Mouse (Mus musculus) lung, postnatal 36 days (tissue): Measurements from ENCODE around the gene Mef2b.

Experiments used
- DNase-seq: peaks from one replicate; pipeline ENCODE4 v3.0.0; 2022; ENCODE audit warnings: mixed read lengths

Mef2b gene

GRCm38 (mm10) chr8:70139026-70139857 lies at the start of gene Mef2b, which contains the start of the genes Rfxank and Borcs8:
Gene Mef2b (plus strand): TSS chr8:70139711.
Gene Rfxank (minus strand): TSS chr8:70139154.
Gene Borcs8 (plus strand): TSS chr8:70139499.
- DNase-seq = peak; percentile 100

GRCm38 (mm10) chr8:70092786-70093185 lies 46.7 kb upstream of the Mef2b start:
- DNase-seq = no peak

DNA sequence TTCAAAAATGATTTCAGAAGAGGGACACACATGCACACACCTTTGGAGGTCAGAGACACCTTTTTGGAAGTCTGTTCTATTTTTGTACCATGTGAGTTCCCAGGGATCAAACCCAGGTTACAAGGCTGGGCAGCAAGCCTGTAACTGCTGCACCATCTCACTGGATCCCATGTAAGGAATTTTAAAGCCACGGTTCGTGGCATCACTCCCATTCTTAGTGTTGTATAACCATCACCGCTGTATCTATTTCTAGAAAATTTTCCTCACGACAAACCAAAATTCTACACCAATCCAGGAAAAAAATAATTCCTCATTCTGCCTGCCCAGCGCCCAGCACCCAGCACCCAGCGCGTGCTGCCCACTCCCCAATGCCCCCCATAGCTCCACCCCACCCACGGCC lies 40.2 kb upstream of the Mef2b start:
- no peak for DNase-seq

DNA sequence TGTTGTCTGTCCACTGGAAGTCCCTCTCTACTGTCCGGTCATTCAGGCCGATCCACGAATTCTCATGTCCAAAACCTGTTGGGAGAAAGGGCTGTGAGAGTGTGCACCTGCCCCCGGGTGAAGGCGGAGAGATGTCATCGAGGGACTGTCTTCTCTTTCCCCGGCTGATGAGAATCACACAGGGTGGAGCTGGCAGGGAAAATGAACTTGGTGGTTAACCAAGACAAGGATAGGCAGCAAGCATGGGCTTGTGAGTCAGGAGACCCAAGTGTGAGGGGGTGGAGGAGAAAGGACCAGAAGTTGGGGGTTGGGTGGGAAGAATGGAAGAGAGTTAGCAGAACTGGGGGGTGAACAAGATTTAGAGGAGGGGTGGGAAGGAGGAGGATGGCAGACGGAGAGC lies 39.3 kb upstream of the Mef2b start:
- DNase-seq = no peak

- DNase-seq = peak; percentile 34
Observed at GRCm38 (mm10) chr8:70104506-70104905, 35.0 kb upstream of the Mef2b start.

DNA sequence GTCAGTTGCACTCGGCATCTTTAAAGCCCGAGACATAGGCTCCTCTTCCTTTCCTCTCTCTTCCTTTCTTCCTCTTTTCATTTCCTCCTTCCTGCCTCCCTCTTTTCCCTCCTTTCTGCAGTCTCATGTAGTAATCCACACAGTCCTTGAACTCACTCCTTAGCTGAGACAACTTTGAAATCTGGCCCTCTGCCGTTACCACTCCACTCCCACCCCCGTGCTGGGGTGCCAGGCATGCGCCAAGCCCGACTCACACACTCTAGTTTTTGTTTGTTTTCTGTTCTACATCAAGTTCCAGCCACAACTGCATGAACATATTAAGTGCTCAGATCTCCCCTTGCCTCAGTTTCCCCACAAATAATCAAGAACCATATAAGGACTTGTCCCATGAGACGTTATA lies 34.6 kb upstream of the Mef2b start:
- DNase-seq = no peak

DNA sequence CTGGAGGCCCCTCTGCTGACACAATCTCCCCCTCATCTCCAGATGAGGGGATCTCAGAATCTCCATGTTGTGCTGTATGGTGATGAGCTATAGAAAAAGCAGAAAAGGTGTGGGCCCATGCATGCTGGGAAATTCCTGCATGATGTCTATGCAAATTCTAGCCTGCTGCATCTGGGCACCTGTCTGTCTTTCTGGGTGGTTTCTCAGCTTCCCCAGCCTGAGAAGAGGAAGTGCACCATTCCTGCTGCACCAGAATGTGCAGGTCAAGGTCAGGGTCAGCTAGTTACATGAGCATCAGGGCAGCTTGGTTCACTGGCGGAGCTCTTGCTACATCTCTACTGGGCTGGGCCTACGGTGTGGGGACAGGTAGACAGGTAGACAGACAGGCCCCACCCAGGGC lies 29.1 kb upstream of the Mef2b start:
- no peak for DNase-seq

DNA sequence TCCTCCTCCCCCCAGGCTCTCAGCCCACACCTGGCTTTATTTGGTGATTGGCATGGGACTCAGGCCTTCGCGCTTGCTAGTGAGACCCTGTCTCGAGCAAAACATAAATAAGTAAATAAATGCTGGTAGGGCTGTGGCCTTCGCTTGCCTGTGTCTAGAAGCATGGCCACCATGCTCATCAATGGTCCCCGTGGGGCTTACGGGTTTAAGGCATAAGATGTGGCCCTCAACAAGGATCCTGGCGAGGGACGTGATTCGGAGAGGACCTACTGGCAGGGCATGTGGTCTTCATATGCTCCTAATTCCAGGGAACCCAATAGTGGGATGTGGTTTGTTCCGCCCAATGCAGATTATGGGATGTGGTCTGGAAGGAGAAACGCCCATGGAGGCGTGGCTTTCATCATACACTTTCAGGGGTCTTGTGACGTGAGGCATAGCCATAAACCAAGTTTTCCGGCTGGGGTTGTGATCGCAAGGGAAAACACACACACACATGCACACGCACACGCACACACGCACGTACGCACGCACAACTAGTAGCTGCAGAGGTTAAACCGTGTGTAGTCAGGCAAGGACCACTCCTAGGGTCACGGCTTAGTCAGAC lies 28.2 kb upstream of the Mef2b start:
- DNase-seq = no peak

- no peak for DNase-seq
Observed at GRCm38 (mm10) chr8:70112401-70113016, 27.0 kb upstream of the Mef2b start.

DNA sequence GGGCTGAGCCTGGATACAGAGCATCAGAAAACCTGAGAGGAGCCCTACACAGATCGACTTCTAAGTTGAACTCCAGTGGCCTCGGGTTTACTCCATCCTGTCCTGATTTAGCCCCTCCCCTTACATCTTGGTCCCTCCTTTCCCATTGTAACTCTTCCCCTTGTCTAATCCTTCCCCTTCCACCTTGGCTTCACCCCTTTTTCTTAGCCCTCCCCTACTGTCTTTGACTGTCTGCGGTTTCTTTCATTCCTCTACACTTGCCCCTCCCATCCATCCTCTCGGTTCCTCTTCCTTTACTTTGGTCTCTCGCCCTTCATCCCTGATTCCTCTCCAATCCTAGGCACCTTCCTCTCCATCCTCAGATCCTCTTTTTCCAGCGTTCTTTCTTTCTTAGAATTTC lies 25.0 kb upstream of the Mef2b start:
- DNase-seq = no peak

DNA sequence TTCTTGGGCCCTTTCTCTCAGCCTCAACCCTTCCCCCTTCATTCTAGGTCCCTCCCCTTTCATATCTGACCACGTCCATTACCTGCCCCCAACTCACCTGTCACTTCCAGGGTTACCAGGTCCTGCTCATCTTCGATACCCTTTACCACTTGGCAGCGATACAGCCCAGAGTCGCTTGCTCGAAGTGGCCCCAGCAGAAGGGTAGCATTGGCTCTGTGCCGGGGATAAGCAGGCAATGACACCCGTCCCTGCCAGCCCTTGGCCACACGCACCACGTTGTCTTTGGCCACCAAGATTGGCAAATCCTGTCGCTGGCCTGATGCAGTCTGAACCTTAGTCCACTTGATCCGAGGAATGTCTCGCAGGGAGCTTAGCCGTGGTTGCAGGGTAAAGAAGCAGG lies 24.6 kb upstream of the Mef2b start:
- no peak for DNase-seq

DNA sequence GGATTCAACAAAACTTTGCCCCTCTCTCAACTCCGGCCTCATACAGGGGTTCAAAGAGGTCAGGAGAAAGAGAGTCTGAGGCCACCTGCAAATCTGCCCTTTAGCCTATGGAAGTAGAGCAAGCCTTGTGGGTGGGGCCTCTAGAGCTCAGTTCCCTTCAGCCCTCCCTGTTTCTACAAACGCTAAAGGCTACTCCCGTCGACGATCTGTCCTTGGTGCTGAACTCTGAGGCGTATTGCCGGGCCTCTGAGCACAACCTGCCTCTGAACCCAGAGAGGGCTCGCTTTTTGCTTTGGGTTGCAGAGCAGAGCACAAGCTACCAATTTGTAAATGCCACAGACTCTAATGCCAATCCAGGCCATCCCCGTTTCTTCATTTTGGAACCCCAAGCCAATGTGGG lies 21.9 kb upstream of the Mef2b start:
- no peak for DNase-seq

GRCm38 (mm10) chr8:70118726-70119700 lies 20.5 kb upstream of the Mef2b start:
- DNase-seq = no peak

- peak; percentile 52 for DNase-seq
Observed at GRCm38 (mm10) chr8:70120667-70121066, 18.8 kb upstream of the Mef2b start, which contains the start of gene Ncan. Gene Ncan (minus strand): TSS chr8:70120873.

GRCm38 (mm10) chr8:70122863-70123262 lies 16.6 kb upstream of the Mef2b start:
- peak; percentile 17 for DNase-seq

- DNase-seq = no peak
Observed at GRCm38 (mm10) chr8:70124992-70125391, 14.5 kb upstream of the Mef2b start.

DNA sequence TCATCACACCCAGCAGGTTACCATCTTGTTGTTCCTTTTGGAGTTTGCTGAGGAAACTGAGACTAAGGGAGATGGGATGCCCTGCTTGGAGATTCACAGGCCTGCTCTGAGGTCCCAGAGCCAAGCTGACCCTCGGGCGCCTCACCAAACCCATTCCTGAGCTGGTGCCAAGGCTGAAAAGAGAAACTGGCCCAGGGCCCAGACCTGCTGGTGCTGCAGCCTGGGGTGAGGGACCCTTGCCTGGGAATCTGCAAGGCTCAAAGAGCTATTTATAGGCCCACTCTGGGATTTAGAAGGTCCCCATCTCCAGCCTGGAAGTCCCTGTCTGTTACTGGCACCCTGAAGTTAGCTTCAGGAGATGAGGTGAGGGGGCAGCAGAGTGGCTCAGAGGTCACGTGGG lies 11.1 kb upstream of the Mef2b start:
- DNase-seq = peak; percentile 21

- DNase-seq = peak; percentile 50
Observed at GRCm38 (mm10) chr8:70129309-70129952, 10.1 kb upstream of the Mef2b start.

- no peak for DNase-seq
Observed at GRCm38 (mm10) chr8:70130066-70130465, 9.4 kb upstream of the Mef2b start.

DNA sequence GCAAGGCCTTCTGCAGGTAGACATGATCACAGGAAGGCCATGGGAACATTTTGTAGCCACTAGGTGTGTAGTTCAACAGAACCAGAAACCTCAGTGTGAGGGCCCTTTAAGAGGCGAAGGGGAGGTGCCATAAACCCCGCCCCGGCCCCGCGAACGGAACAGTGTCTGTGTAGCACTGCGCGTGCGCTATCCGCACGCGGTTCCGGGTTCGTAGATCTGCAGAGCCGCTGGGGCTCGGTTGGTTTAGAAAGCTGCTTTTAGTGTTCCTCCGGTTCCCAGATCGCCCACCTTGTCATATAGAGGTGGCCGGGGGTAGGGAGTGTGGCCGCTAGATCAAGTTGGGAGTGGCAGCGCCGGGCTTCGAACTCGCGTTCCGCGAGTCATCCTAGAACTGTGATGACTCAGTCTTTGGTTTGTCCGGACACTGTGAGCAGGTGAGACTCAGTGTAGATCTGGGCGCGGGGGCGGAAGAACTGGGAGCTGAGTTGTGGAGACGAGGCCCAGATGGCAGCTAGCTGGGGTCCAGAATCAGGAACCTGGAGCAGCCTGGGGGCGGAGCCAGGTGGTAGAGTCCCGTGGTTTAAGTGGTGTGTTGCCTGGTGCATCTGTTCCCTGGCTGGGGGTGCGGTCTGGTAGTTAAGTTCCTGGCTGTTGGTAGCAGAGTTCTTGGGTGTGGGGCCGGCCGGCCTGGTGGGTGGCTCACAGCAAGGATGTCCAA lies 8.2 kb upstream of the Mef2b start, which contains the start of gene Nr2c2ap:
Gene Nr2c2ap, plus strand, starts transcription at position 168 of the 718 bp plus-strand sequence.
- peak; percentile 94 for DNase-seq

- DNase-seq = no peak
Observed at GRCm38 (mm10) chr8:70134086-70134485, 5.4 kb upstream of the Mef2b start.
